Mouse (Mus musculus) spleen, adult 2 months (tissue): Measurements from ENCODE around the gene Myo10.

Source experiments
- CTCF ChIP-seq: fragments of 200-500 bp; IDR thresholded peaks from 2 replicates; pipeline ENCODE4 v1.5.1; 2011; ENCODE audit warnings: mild to moderate bottlenecking, inconsistent platforms; ENCODE audit not compliant: insufficient read depth, insufficient read length, insufficient replicate concordance; ENCODE audit errors: extremely low read depth
- POLR2A ChIP-seq: fragments of 200-500 bp; IDR thresholded peaks from 2 replicates; pipeline ENCODE4 v1.6.1; 2011; ENCODE audit warnings: low read depth, low read length, inconsistent platforms

GRCm38 (mm10) chr15:25755536-25755935 is 133.2 kb downstream of the Myo10 start:
- TF ChIP-seq POLR2A (no peak), CTCF (no peak)
